Mouse (Mus musculus) mouse trophoblast stem cell (cell line): ENCODE data around the gene Tmem160.

Experiments used
- in situ Hi-C, 2 experiments: fragments of 300-500 bp; cut with MseI, MboI; formaldehyde crosslinking; loops; 2 replicates in 1 of 2; 3 replicates in 1 of 2; pipeline ENCODE4 v1.15.1; 2025

Tmem160 gene

GRCm38 (mm10) chr7:16441241-16441640 is 11.3 kb upstream of the Tmem160 start:
- in situ Hi-C loops: no loop called here

DNA sequence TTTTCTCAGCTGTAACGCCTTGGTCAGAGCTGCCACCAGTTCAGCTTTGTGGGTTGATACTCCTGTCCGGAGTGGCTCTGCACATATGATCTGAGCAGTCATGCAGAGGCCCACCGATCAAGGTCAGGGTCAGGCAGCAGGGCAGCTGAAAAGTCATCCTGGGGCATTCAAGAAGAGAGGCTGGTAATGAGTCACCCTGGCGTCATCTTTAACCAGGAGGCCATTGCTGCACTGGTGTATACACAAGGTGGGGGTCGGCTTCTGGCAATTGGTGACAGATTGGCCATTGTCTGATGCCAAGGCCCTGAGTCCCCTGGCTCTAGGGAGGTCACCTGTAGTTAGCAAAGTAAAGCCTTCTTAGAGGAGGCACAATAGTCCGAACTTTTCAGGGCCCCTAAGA is 923 bp upstream of the Tmem160 start:
- in situ Hi-C loops: no loop called here

DNA sequence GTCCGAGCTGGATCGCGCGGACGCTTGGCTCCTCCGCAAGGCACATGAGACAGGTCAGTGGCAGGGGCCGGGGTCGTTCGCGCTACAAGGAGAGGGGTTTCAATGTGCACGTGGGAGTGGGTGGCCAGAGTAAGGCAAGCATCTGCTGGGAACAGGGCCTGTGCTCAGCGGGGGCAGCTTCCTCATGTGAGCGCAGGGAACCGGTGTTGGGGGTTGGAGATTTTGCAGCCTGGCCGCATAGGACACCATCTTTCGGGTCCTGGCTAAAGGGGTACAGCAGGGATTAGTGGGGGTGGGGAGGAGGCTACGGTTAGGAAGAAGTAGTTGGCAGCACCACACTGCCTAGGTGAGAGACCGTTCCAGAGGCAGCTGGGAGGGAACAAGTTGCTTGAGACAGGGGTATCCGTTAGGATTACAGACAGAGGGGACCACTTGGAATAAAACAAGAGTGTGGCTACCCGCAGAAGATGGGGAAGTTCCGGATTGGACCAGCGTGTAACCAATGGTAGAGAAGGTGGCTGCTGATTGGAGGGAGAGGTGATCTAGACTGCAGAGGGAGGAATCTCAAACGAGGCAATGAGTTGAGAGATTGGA is 636 bp downstream of the Tmem160 start:
- in situ Hi-C loops: no loop called here

- in situ Hi-C loops: no loop called here
Measured at GRCm38 (mm10) chr7:16455016-16455415, 2.4 kb downstream of the Tmem160 start.

- in situ Hi-C loops: no loop called here
Measured at GRCm38 (mm10) chr7:16456289-16456688, 3.7 kb downstream of the Tmem160 start.

GRCm38 (mm10) chr7:16460566-16460965 is 8.0 kb downstream of the Tmem160 start:
- in situ Hi-C loops: no loop called here

DNA sequence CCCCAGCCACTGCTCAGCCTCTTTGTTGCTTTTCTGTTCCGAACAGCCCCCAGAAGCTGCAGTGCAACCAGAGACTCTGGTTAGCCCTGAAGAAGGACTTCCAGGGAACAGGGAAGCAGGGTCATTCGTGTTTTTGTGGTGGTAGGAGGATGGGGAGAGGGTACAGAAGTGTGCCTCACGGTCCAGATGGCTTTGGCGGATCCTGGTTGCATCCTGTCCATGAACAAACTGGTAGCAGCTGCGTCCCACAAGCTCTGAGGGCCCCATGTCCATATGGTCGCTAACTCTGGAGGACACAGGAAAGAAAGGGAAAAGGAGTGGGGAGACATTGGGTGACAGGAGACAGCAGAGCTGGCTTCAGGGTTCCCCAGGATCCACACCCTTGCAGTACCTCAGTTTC is 8.6 kb downstream of the Tmem160 start:
- in situ Hi-C loops: no loop called here

DNA sequence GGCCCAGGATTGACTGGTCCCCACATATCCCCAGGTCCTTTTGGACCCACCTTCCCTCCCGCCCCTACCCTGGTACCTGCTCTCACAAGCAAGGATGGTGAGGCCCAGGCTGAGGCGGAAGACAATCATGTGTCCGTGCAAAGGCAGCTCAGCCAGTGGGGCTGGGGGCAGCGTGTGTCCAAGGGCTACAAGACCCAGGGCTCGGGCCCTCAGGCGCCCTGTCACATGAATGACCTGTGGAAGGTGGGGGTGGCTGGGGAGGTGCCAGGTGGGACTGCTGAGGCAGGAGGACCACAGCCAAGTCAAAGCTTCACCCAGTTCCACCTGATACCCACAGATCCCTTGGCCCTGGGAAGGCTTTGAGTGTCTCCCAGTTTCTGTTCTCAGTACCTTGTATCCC is 9.1 kb downstream of the Tmem160 start:
- in situ Hi-C loops: no loop called here

DNA sequence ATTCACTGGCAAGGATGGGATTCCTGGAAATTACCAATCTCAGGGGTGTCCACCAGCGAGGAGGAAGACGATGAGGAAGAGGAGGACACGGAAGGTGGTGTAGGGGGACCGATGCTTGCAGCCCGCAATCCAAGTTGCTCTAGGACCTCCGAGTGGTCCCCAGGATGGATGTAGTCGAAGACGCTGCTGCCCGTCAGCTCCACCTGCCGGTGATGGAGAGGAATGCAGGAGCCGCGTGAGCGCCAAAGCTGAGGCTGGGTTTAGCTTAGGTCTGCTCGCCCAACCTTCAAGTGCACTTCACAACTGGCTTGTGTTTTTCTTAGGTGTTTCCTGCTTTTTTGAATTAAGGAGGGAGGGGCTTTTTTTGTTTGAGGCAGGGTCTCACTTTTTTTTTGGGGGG is 10.6 kb downstream of the Tmem160 start:
- in situ Hi-C loops: no loop called here

DNA sequence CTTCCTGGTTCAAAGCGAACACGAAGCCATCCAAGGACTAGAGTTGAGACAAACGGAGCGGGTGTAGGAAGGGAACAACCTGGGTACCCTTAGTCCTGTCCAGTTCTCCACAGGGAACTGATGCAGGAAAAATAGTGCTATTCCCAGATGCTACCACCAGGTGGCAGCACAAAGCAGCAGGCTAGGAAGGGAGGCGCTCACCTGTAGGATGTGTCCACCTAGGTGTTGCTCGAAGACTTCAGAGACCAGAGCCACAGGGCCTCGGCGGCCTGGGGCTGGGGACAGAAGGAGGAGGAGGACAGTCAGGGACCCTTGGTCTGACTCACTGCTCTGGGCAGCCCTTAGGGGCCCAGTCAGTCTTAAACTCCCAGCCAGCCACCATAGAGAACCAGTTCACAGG is 12.6 kb downstream of the Tmem160 start:
- in situ Hi-C loops: no loop called here

DNA sequence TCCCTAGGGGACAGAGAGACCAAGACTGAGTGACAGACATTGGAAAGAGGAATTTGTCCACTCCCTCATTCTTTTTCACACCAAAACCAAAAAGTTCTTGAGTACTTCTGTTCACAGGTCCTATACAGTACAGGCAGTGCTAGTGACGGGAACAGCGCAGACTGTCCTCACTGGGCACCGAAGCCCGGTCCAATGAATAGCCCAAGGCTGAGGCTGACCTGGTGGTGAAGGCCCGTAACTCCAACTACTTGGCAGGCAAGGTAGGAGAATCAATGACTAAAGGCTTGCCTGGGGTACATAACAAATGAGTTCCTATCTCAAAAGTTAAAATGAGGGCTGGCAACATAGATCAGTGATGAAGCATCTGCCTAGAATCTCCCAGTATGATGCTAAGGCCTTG is 13.0 kb downstream of the Tmem160 start:
- in situ Hi-C loops: no loop called here

DNA sequence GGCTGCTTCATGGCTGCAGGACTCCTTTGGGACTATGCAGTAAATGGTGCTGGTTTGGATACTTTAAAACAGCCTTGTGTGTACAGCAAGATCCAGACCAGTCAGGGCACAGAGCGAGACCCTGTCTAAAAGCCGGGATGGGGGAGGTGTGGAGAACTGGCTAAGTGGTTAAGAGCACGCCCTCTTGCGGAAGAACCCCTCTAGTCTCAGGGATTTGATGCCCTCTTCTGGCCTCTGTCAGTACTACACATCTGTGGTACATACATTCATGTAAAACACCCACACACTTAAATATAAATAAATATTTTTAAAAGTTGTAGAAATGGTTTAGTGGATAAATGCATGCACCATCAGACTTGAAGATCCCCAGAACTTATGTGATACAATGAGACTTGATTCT is 14.0 kb downstream of the Tmem160 start:
- in situ Hi-C loops: no loop called here

GRCm38 (mm10) chr7:16468115-16468514 is 15.5 kb downstream of the Tmem160 start:
- in situ Hi-C loops: no loop called here

DNA sequence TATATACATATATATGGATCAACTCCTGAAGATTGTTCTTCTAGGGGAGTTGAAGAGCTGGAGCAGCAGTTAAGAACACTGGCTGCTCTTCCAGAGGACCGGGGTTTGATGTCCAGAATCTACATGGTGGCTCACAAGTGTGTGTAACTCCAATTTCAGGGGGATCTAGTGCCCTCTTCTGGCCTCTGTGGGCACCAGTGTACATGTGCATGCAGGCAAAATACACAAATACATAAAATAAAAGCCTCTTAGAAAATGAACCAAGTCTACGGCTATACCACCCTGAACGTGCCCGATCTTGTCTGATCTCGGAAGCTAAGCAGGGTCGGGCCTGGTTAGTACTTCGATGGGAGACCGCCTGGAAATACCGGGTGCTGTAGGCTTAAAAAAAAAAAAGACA is 19.0 kb downstream of the Tmem160 start:
- in situ Hi-C loops: no loop called here

GRCm38 (mm10) chr7:16472116-16472709 is 19.6 kb downstream of the Tmem160 start:
- in situ Hi-C loops: no loop called here

GRCm38 (mm10) chr7:16473847-16474246 is 21.3 kb downstream of the Tmem160 start:
- in situ Hi-C loops: no loop called here

DNA sequence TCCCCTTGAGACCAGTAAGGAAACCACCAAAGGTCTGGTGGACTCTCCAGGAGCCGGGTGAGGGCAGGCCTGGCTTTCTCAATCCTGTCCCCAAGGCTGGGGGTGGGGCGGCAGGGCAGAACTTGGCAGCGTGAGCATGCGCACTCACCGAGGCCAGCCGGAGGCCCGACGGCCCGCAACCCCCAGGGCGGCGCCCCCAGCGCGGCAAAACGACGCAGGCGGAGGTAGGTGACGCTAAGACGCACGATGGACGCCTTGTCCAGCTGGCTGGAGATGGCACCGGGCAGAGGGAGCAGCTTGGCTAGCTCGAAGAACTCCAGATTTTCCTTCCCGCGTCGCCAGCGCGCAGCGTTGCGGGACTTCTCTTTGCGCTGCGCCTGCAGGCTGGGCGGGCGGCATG is 21.9 kb downstream of the Tmem160 start:
- in situ Hi-C loops: no loop called here

DNA sequence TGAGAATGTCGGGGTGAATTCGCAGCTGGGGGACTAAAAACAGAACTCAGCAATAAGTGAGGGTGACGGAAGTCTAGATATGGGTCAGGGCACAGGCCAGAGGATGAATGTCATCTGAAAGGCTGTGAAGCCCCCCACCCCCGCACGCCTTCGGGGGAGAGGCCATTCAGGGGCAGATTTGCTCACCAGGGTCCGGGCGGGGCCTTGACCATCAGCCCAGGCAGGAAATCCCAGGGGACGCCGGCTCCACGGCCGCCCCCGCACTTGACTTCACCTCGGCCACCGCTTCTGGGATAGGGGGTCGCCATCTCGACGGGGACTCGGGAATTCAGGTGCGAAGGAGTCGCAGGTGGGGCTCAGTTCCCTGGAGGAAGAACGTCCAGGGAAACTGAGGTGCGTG is 22.7 kb downstream of the Tmem160 start:
- in situ Hi-C loops: no loop called here

GRCm38 (mm10) chr7:16475764-16476599 is 23.4 kb downstream of the Tmem160 start:
- in situ Hi-C loops: no loop called here

- in situ Hi-C loops: no loop called here
Measured at GRCm38 (mm10) chr7:16476600-16476989, 24.0 kb downstream of the Tmem160 start.

DNA sequence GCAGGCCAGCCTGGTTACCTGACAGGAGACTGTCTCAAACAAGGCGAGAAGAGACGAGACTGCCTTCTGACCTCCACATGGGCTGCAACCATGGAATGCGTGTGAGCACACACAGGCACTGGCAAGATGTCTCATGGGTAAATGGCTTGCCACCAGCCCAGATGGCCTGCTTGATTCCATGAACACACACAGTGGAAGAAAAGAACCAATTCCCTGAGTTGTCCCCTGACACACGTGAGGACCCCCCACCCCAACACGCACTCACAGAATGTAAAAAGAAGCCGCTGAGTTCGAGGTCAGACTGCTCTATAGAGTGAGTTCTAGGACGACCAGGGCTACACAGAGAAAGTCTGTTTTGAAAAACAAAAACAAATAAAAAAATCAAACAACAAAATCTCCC is 25.0 kb downstream of the Tmem160 start, which contains the start of gene Npas1:
Gene Npas1 (minus strand): TSS at position 101 of the 400 bp plus-strand sequence.
- in situ Hi-C loops: no loop called here

GRCm38 (mm10) chr7:16488816-16489215 is 36.2 kb downstream of the Tmem160 start:
- in situ Hi-C loops: no loop called here

GRCm38 (mm10) chr7:16489948-16490347 is 37.4 kb downstream of the Tmem160 start:
- in situ Hi-C loops: no loop called here
